Mouse (Mus musculus) left cerebral cortex, postnatal 25 days (tissue): ENCODE measurements around the gene Fbxo11. TPM values are rescaled to one million over a fixed set of nuclear protein-coding genes. Genes with fewer than 3 reads are reported as not detected.
"Not testable (repeated sequence)": the region's sequence is repeated elsewhere in the genome, so short reads cannot be mapped to it uniquely, and the experiment has no call there.

Experiments
- DNase-seq, 2 experiments: peaks; one replicate each; pipeline ENCODE4 v3.0.0; 2022; ENCODE audit warnings: low spot score in 2 of 2, mixed read lengths in 1 of 2
- intact Hi-C: fragments of 180-260 bp; cut with DNase I; formaldehyde crosslinking; loops from one replicate; pipeline ENCODE4 v1.15.1; 2025
- total RNA-seq, 2 experiments: library from RNA; stranded (reverse); gene quantifications; 2 replicates each; pipeline ENCODE4 v1.2.3; 2021

Fbxo11 gene
- total RNA-seq, 2 experiments from 2014 or later: 118 to 119 TPM

DNA sequence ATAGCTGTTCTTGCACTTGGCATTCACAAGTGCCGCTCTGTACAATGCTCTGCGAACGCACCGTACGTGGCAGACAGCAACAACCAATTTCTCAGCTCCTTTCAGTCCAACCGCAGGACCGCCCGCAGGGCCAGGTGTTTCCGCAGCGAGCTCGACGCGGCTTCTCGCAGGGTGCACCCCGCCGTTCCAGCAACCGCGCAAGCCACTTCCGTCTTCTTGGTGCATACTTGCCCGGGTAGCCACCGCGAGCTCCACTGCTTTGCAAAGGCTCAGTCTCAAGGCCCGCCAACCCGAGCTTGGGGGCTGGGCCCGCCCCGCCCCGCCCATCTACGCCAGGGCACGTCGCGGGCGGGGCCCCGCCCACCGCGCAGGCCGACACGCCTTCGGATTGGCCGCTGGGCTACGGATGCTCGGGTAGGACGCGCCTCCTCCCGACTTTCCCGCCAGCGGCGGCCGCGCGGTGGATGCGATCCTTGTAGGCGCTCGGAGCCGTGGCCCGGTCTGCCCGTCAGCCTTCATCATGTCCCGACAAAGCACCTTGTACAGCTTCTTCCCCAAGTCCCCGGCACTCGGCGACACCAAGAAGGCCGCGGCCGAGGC is 90.4 kb downstream of the Fbxo11 start, which contains the start of gene Msh6:
Gene Msh6, plus strand, starts transcription at position 434 of the 600 bp plus-strand sequence.
- intact Hi-C loops: no loop called here
- DNase-seq: peak; percentile 84 to 86

DNA sequence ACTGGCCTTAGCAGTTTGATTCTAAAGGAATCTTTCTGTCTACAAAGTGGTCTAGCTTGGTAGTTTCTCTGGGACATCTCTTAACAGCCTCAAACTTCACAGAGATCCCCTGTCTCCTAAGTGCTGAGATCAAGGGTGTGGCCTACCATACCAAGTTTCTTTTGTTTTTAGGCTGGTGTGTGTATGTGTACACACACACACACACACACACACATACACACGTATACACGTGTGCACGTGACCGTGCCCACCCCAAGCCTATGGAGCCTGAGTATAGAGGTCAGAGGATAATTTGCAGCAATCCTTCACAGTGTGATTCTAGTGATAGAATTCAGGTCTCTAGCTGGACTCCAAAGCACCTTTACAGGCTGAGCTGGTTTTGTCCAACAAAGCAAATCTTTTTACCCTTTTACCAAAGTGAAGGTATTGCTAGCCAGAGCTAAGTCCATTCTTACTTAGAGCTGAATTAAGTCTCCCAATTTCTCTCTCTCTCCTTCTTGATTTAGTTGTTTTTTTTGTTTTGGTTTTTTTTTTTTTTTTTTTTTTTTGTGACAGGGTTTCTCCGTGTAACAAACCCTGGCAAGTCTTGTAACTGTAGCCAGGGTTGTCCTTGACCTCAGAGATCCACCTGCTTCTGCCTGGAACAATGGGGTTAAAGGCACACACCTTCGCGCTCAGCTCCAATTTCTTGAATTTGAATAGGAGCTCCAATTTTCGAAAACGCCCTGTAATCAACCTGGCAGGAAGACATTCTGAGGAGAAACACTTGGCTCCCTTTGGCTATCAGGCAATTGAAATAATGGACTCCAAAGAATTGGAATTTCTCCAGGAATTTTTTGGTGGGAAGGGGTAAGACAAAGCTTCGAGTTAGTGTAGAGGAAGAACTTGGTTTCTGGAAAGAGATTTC is 91.6 kb downstream of the Fbxo11 start:
- intact Hi-C loops: no loop called here
- no peak for DNase-seq

DNA sequence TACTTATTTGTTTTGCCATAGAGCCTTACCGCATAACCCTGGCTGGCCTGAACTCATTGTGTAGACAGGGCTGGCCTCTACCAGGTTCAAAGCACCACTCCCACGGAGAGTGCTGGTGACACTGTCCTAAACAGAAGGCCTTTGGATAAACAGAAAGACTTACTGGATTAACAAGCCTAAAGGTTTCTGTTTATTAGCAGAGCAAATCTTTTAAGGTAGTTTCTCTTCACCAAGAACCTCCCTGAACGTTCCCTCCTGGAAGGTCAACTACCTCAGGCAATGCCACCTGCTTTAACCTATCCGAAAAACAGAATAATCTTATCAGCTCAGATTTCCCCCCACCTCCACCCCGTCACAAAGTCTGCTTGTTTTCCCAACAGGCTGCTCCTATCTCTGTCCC is 92.2 kb downstream of the Fbxo11 start:
- intact Hi-C loops: no loop called here

GRCm38 (mm10) chr17:87971696-87972591 is 93.1 kb downstream of the Fbxo11 start:
- intact Hi-C loops, DNase-seq: not testable (repeated sequence)

More for the DNA sequence above, 92.2 kb downstream of the Fbxo11 start:
- no peak for DNase-seq

GRCm38 (mm10) chr17:87968483-87968926 is 96.6 kb downstream of the Fbxo11 start:
- DNase-seq, intact Hi-C loops: not testable (repeated sequence)

- no peak for DNase-seq
- intact Hi-C loops: no loop called here
Measured at GRCm38 (mm10) chr17:87963081-87964075, 101.7 kb downstream of the Fbxo11 start.

DNA sequence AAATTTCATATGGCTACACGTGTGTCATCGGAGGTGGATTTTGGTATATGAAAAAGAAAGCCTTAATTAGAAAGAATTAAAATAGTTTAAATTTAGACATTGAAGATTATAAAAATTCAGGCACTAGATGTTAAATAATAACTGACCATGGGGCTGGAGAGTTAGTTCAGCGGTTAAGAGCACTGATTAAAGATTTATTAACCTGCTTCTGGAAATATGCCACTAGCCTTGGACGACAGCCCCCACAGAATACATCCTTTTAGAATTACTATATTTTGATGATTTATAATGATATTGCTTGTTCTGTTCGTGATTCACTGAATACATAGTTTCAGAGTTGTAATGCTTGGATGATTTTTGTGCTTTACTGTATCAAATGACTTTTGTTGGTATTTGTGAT is 105.2 kb downstream of the Fbxo11 start:
- DNase-seq, intact Hi-C loops: not testable (repeated sequence)

DNA sequence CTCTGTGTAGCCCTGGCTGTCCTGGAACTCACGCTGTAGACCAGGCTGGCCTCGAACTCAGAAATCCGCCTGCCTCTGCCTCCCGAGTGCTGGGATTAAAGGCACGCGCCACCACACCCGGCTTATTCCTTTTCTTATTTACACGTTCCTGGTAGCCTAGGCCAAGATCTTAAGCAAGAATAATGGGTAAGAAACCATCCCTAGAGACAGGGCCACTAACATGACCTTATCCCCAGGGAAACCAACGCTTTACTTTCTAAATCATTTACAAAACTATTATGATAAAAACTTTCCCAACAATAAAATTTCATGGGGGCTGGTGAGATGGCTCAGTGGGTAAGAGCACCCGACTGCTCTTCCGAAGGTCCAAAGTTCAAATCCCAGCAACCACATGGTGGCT is 105.7 kb downstream of the Fbxo11 start:
- DNase-seq, intact Hi-C loops: not testable (repeated sequence)

DNA sequence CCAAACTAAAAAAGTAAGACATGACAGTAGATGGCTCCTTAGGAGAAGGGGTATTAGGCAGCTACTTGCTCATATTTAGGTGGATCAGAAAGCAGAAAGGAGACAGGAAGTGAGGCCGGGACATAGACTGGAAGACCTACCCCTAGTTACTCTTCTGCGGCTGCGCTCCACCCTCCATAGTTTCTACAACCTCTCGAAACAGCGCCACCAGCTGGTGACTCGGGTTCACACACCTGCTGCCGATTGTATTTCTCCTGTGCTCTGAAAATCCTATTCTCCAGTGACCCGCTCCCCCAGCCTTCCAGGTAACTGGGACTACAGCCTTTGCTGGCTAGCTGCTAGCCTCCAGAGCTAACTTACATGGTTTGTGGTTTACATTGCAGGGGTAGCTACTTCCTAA is 106.8 kb downstream of the Fbxo11 start:
- intact Hi-C loops: no loop called here
- DNase-seq: no peak

DNA sequence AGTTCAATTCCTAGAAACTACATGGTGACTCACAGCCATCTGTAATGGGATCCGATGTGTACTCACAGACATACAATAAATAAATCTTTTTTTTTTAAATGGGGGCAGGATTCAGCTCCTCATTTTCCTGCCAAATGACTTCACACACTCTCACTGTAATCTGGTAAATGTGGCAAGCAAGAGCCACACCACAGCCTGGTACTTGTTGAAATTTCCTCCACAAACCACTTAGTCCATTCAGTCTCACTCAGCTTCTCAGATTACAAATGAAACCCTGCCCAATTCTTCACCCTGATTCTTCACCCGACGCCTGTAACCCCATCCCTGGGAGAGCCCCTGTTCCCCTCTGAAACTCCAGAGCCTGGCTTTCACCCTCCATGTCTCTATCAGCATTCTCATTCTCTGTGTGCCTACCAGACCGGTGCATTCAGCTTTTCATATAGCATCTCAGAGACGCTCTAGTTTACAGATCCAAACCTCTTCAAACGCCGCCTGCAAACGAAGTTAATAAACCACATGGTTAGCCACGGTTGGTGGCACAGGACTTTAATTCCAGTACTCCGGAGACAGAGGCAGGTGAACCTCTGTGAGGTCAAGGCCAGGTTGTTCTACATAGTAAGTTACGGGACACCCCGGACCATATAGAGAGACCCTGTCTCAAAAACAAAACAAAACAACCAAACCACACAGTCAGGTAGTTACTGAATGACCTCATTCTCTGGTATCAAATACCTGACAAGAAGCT is 107.8 kb downstream of the Fbxo11 start:
- intact Hi-C loops: no loop called here
- DNase-seq: no peak

GRCm38 (mm10) chr17:87954618-87955124 is 110.4 kb downstream of the Fbxo11 start:
- DNase-seq, intact Hi-C loops: not testable (repeated sequence)

DNA sequence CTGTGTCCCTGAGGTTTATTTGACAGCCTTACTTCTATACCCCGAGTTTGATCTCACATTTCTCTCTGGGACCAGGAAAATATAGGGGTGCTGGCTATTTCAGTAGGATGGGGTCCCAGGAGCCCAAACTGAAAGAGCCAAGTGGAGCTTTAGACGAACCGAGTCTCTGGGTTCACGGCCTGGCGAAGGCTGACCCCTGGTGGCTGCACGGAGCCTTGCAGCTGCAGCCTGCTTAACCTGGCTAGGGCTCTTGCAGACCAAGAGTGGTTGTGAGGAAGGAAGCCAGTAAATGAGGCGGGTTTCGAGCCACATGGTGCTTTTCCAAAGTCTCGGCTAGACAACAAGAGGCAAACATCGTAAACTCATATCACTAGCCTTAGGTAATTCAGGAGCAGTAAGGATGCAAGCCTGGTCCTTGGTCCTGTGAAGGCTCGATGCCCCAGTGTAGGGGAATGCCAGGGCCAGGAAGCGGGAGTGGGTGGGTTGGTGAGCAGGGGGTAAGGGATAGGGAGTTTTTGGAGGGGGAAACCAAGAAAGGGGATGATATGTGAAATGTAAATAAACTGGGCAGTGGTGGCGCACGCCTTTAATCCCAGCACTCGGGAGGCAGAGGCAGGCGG is 116.0 kb downstream of the Fbxo11 start:
- intact Hi-C loops: loop anchor here (1.0 to 5.0 kb wide), 4 partner anchors 67 to 347 kb away; partner anchors contain the start of gene Kcnk12
- DNase-seq: peak; percentile 80 to 83

Other genes starting within 250 kb of the Fbxo11 start
- gene Rpl36-ps4, start 144.3 kb downstream of the Fbxo11 start, total RNA-seq: not detected
- gene Msh6, start 90.2 kb downstream of the Fbxo11 start, total RNA-seq: 10 to 100 TPM; 12.9 to 14.4 TPM